Mouse (Mus musculus) ES-Bruce4 (cell line): ENCODE measurements at regions not wholly inside any gene's neighbourhood (a gene's known extent, or its start where the extent isn't known, plus 50 kb on each side); places are given as distances from the start of the nearest gene placed in this dataset.

Source experiments
- H3K27ac ChIP-seq: 2 replicates; pipeline ENCODE4 v1.5.1; 2012; ENCODE audit warnings: low read length, inconsistent platforms; ENCODE audit not compliant: insufficient read depth
- H3K27me3 ChIP-seq: 2 replicates; pipeline ENCODE4 v1.6.1; 2012; ENCODE audit warnings: mild to moderate bottlenecking, low read length, inconsistent platforms; ENCODE audit not compliant: control insufficient read depth, poor library complexity, insufficient read depth, severe bottlenecking
- H3K36me3 ChIP-seq: 2 replicates; pipeline ENCODE4 v1.6.1; 2012; ENCODE audit warnings: inconsistent platforms, mild to moderate bottlenecking, low read length, moderate library complexity; ENCODE audit not compliant: control insufficient read depth, poor library complexity, insufficient read depth, severe bottlenecking
- H3K4me1 ChIP-seq: one replicate; pipeline ENCODE4 v1.8.1; 2011; ENCODE audit warnings: low read length; ENCODE audit not compliant: control insufficient read depth, insufficient read depth
- H3K4me3 ChIP-seq: 2 replicates; pipeline ENCODE4 v1.5.1; 2011; ENCODE audit warnings: low read depth, mild to moderate bottlenecking, low read length
- H3K9ac ChIP-seq: 2 replicates; pipeline ENCODE4 v1.6.1; 2012; ENCODE audit warnings: low read depth, mild to moderate bottlenecking, inconsistent platforms; ENCODE audit not compliant: poor library complexity, severe bottlenecking
- H3K9me3 ChIP-seq: replicated peaks from 2 replicates; pipeline ENCODE4 v1.6.1; 2012; ENCODE audit warnings: mild to moderate bottlenecking, low read length, inconsistent platforms; ENCODE audit not compliant: control insufficient read depth, poor library complexity, insufficient read depth, severe bottlenecking
- CTCF ChIP-seq: IDR thresholded peaks from one replicate; pipeline ENCODE4 v1.8.1; 2011; ENCODE audit warnings: low read depth, low read length
- EP300 ChIP-seq: IDR thresholded peaks from 2 replicates; pipeline ENCODE4 v1.6.1; 2011; ENCODE audit warnings: low read depth, low read length; ENCODE audit not compliant: insufficient read depth
- POLR2A ChIP-seq: IDR thresholded peaks from one replicate; pipeline ENCODE4 v1.8.1; 2011; ENCODE audit warnings: low read length; ENCODE audit not compliant: insufficient read depth

DNA sequence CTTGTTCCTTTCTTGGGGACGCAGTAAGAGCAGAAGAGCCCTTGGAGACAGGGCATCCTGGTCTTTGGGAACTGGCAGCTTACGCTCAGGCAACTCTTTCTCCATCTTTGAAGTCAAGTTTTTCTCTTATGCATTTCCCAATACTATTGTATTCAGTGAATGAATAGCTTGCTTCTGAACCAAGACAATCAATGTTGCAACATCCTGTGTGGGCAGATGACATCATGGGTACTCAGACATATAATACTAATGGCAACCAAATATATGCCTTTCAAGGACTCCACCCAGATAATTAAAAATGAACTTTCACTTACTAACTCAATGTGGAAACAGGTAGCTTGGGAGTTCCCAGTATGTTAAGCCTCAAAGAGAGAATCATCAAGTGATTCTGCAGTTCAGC lies 104.6 kb downstream of the Ngf start:
- H3K4me3 ChIP-seq: no peak overlapping the region
- TF ChIP-seq POLR2A: no peak
- no peak for TF ChIP-seq CTCF
- TF ChIP-seq EP300: no peak
- H3K4me1 ChIP-seq: no peaks in the 10 kb centered on the region
- no peaks in the 10 kb centered on the region for H3K27me3 ChIP-seq
- H3K36me3 ChIP-seq: no peaks in the 10 kb centered on the region
- no peak overlapping the region for H3K9ac ChIP-seq
- H3K27ac ChIP-seq: no peak overlapping the region
- H3K9me3 ChIP-seq: no peaks in the 10 kb centered on the region

DNA sequence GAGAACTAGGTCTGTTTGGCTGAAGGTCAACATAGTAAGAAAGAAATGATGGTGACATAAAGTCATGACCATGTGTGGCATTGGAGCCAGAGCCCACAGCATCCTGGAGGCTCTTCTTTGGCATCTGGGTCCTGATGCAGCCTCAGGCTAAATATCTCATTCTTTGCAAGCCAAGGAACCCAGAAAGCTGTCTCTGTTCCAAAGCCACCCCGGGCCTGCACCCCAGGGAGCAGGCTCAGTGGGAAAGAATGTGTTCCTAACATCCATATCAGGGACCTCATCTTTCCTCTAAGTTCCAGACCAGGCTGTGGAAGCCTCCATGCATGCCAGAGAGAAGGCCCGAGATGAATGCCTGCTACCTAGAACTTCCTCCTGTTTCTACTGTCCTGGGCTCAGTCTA lies 107.2 kb downstream of the Ngf start:
- H3K27ac ChIP-seq: no peak overlapping the region
- no peak overlapping the region for H3K9ac ChIP-seq
- no peaks in the 10 kb centered on the region for H3K9me3 ChIP-seq
- H3K4me3 ChIP-seq: no peak overlapping the region
- peaks cover 2% of the 10 kb centered on the region for H3K27me3 ChIP-seq
- TF ChIP-seq EP300: no peak
- TF ChIP-seq POLR2A: no peak
- no peak for TF ChIP-seq CTCF
- H3K36me3 ChIP-seq: no peaks in the 10 kb centered on the region
- H3K4me1 ChIP-seq: no peaks in the 10 kb centered on the region

DNA sequence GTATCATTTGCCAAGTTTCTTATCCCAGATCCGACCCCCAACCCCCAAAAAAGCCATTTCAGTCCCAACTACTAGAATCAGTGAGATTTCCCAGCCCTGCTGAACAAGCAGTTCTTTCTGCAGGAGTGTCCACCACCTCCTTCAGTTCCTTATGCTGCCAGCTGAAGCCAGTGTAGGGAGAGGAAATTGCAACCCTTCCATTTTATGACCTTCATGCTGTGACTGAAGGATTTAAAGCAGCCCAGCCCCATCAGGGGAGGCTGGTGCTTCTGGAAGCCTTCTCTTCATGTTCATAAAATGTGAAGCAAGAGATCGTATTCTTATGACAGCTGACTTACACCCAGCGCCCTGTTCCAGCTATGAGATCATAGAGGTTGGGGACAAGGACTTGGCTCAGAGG lies 112.1 kb downstream of the Ngf start:
- no peak for TF ChIP-seq CTCF
- no peak for TF ChIP-seq POLR2A
- TF ChIP-seq EP300: no peak
- Histone ChIP-seq H3K27me3 (peaks cover 2% of the 10 kb centered on the region), H3K9me3 (no peaks in the 10 kb centered on the region), H3K27ac (no peak overlapping the region), H3K9ac (no peak overlapping the region), H3K4me1 (no peaks in the 10 kb centered on the region), H3K36me3 (no peaks in the 10 kb centered on the region), H3K4me3 (no peak overlapping the region)

DNA sequence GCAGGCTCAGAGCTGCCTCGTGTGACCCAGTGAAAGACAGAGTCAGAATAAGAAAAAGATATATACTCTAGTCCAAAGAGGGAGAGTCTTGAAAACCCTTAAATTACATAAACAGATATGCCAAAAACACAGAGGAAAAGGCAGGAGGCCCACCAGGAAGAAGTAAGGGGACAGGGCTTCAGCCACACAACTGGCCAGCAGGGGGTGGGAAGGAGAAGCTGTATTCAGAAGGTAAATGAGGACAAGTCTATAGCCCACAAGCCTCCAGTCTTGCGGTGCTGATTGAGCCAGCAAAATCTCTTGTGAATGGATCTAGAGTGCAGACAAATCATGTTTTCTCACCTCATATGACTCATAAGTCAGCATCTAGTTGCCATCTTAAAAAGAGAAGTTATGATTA lies 115.4 kb downstream of the Ngf start:
- H3K27me3 ChIP-seq: peaks cover 2% of the 10 kb centered on the region
- no peaks in the 10 kb centered on the region for H3K4me1 ChIP-seq
- no peaks in the 10 kb centered on the region for H3K9me3 ChIP-seq
- no peaks in the 10 kb centered on the region for H3K36me3 ChIP-seq
- H3K4me3 ChIP-seq: no peak overlapping the region
- no peak overlapping the region for H3K9ac ChIP-seq
- TF ChIP-seq EP300 (no peak), CTCF (peak; percentile 1), POLR2A (no peak)
- H3K27ac ChIP-seq: no peak overlapping the region

DNA sequence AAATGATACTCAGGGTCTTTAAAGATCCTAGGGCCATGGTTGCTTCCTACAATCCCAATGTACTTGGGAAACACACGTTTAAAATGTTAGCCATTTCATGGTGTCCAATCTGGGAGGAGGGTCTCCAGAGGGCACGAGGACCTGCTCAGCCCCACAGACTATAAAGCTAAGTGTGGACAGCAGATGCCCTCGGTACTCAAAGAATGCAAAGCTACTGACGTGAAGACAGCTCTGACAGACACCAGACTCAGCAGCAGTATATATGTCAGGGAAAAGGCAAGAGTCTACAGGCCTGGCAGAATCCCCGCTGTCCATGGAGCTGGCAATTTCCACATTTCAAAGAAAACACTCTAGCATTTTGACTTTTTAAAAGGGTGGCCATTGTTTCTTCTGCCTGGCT lies 116.5 kb downstream of the Ngf start:
- Histone ChIP-seq H3K4me3 (no peak overlapping the region), H3K9me3 (no peaks in the 10 kb centered on the region), H3K9ac (no peak overlapping the region), H3K27ac (no peak overlapping the region), H3K27me3 (no peaks in the 10 kb centered on the region), H3K4me1 (no peaks in the 10 kb centered on the region), H3K36me3 (no peaks in the 10 kb centered on the region)
- no peak for TF ChIP-seq CTCF
- TF ChIP-seq EP300: no peak
- no peak for TF ChIP-seq POLR2A

DNA sequence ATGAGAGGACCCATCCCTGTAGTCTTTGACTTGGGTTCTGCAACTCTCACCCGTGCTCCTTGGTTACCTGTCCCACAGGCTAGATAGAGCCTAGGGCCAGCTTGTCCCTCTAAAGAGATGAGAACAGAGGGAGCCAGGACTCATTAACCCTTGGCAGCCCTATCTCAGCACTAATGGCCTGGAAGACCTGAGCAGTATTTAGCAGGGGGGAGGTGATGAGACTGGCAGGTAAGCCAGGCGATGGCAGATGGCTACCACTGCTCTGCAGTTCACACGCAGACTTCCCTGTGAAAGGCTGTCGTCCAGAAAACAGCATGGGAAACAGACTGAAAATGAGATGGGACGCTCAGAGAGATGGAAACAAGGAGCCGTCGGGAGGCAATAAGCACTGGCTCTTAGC lies 122.3 kb downstream of the Ngf start:
- H3K9me3 ChIP-seq: no peaks in the 10 kb centered on the region
- H3K27ac ChIP-seq: no peak overlapping the region
- no peaks in the 10 kb centered on the region for H3K4me1 ChIP-seq
- no peaks in the 10 kb centered on the region for H3K27me3 ChIP-seq
- no peak for TF ChIP-seq EP300
- no peak for TF ChIP-seq POLR2A
- TF ChIP-seq CTCF: no peak
- no peaks in the 10 kb centered on the region for H3K36me3 ChIP-seq
- no peak overlapping the region for H3K9ac ChIP-seq
- H3K4me3 ChIP-seq: no peak overlapping the region

DNA sequence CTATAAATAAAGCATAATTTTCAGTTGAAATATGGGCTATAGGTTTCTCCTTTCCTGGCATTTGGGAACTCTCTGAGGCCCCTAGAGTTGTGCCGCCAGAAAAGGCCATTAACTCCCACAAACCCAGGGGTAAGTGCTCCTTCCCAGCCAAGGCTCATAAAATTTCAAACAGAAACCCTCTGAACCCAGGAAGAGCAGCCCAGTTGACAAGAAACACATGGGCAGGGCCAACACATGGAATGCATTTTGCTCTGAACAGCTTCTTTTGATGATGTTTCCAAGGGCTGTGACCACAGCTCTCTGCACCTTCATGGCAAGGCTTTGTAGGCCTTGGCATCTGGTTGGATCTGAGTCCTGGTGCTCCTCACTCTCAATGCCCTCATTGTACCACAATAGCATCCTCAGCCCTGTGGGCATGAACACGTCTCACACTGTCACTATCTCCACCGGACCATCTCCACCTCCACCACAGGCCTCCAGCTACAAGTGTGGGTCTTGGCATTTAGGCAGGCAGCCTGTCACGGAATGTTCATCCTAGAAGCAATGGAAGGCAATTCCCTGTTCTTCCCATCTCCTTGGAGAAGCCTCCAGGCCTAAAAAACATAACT lies 127.3 kb downstream of the Ngf start:
- H3K4me3 ChIP-seq: no peak overlapping the region

More for the DNA sequence above, 127.3 kb downstream of the Ngf start:
- no peaks in the 10 kb centered on the region for H3K36me3 ChIP-seq
- no peak overlapping the region for H3K27ac ChIP-seq
- H3K4me1 ChIP-seq: no peaks in the 10 kb centered on the region
- H3K9me3 ChIP-seq: no peaks in the 10 kb centered on the region; the same call in 1 of the 2 replicates
- no peak overlapping the region for H3K9ac ChIP-seq
- H3K27me3 ChIP-seq: no peaks in the 10 kb centered on the region
- TF ChIP-seq CTCF (no peak), EP300 (no peak), POLR2A (no peak)
